Mouse (Mus musculus) common myeloid progenitor, adult 5-6 weeks (primary cell): Measurements from ENCODE around the gene Atxn7l1. TPM values are rescaled to one million over a fixed set of nuclear protein-coding genes. Genes with fewer than 3 reads are reported as not detected.

Experiments
- ATAC-seq: replicated peaks from 2 replicates; pipeline ENCODE4 v1.8.0; 2016; ENCODE audit warnings: low read depth, mild to moderate bottlenecking, moderate TSS enrichment, inconsistent platforms; ENCODE audit not compliant: poor library complexity, severe bottlenecking
- total RNA-seq: library from RNA; stranded (forward); fragments of 200-1000, 187-1606 nt; gene quantifications from 2 replicates; pipeline ENCODE4 v1.2.3, GENCODE M21; 2017

Atxn7l1 gene
- total RNA-seq, 1 experiment from 2014 or later, result 42.4 TPM

DNA sequence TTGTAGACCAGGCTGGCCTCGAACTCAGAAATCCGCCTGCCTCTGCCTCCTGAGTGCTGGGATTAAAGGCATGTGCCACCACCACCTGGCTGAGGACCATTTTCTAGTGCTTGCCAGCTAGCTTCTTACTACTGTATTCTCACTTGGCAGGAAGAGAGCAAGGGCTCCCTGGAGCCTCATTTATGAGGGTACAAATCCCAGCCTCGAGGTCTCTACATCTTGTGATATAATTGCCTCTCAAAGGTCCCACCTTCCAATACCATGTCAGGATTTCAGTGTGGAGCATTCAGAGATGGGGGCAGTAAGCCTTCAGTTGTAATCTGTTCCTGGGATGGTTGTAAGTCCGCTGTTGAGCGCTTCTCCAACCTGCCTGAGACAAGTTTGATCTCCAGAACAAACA lies 72.6 kb downstream of the Atxn7l1 start:
- ATAC-seq, result no peak

DNA sequence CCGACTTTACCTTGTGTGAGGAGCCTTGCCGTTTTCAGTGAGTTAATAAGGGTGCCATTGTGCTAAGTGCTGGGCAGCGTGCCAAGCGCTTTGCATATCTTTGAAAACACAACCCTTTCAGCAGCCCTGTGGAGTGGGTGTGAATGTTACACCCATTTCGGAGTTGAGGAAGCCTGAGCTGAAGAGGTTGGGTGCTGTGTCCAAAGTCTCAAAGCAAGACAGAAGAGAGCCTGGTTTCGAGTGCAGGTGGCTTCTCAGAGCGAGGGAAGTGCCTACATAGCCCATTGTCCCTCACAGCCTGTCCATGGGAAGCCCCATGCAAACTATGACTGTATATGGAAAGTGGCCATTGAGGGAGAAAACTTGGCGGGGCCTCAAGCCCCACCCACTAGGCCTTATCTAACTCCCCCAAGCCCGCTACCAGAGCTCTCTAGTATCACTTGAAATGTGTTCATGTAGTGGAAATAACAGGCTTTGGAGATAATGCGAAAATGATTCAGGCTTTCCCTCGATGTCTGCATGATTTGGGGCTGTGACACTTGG lies 73.1 kb downstream of the Atxn7l1 start:
- ATAC-seq, result peak; percentile 78

DNA sequence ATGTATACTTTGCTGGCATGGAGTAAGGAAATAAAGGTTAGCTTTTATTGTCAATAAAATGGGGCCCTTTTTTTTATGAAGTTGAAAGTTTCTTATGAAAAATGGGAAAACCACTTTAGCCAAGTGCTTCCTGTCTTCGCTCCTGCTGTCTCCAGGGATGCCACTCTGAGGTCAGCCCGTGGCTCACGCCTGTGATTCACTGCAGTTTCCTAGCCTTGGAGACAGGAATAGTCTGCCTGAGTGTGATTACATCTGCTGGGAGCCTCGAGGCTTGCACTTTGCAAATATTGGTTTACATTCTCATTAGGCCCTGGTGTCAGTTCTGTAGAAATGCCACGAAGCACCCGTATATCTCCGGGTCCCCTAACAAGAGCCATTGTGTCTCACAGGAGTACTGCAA lies 74.7 kb downstream of the Atxn7l1 start:
- no peak for ATAC-seq

DNA sequence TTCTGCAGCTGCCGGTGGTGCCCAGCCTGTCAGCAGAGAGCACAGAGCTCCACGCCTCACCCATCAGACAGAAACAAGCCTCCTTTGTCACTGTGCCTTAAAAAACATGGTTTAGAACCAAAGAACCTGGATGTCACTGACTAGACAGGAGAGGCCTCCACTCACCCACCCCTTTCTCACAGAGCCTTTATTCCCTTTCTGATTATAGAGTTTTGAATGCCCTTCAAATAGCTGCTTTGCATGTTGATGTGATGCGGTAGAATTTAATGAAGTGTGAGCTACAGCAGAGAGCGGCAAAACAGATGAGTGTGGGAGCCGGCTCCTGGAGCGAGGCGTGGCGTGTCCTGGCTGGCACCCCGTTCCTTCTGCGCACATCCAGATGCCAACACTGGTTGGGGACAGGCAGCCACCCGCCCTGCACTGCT lies 77.6 kb downstream of the Atxn7l1 start:
- no peak for ATAC-seq

GRCm38 (mm10) chr12:33225978-33226377 lies 78.5 kb downstream of the Atxn7l1 start:
- ATAC-seq, result no peak

DNA sequence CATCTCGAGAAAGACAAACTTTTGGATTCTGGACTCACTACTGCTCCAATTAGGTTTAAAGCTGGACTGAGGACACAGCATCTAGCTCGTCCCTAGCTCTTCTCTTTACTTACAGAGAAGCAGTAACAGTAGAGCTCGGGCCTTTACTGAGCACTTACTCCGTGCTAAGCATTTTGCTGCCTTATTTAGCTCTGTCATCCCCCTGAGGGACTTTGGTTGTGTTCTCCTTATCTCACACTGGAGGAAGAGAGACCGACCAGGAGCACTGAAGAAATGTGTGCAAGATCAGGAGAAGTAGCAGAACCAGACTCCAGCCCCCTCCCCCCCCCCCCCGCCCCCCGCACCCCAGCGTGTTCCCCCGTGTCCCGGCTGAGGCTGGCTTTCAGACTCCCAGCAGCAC lies 79.1 kb downstream of the Atxn7l1 start:
- no peak for ATAC-seq

DNA sequence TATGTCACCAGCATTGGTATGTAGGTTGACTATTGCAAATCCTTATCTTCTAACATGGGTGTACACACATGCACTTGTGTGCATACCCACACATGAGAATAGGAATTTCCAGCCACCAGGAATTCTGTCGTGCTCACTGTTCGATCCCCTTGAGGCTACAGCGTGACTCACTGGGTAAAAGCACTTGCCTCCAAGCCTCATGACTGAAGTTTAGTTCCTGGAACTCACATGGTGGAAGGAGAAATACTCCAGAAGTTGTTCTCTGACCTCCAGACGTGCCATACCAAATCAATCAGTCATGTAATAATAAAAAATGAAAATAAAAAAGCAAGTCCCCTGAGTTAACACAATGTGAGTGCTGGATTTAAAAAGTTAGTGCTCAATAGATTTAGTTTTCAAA lies 87.8 kb downstream of the Atxn7l1 start:
- no peak for ATAC-seq

DNA sequence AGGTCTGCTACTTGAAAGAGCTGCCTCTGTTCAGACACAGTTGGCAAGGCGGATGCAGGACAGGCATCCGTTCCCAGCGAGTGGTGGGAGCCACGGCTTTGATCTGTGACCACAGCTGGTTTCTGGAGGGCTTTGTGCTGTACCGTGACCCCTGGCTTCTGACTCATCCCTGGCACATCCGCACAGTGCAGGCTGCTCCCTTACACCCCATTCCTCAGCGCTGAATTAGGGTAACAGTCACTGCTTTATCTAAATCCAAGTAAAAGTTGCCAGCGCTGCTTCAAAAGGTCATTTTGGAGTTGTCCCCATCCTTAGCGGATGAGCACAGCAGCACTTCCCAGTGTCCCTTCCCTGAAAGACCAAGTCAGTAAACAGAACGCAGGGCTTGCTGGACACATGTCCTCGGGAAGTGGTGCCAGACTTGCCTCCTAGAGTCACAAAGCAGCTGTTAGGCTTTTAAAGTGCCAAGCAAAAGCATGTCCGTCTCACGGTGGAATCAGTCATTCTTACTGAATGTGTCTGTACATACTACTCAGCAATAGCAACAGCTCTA lies 88.4 kb downstream of the Atxn7l1 start:
- ATAC-seq, result no peak

DNA sequence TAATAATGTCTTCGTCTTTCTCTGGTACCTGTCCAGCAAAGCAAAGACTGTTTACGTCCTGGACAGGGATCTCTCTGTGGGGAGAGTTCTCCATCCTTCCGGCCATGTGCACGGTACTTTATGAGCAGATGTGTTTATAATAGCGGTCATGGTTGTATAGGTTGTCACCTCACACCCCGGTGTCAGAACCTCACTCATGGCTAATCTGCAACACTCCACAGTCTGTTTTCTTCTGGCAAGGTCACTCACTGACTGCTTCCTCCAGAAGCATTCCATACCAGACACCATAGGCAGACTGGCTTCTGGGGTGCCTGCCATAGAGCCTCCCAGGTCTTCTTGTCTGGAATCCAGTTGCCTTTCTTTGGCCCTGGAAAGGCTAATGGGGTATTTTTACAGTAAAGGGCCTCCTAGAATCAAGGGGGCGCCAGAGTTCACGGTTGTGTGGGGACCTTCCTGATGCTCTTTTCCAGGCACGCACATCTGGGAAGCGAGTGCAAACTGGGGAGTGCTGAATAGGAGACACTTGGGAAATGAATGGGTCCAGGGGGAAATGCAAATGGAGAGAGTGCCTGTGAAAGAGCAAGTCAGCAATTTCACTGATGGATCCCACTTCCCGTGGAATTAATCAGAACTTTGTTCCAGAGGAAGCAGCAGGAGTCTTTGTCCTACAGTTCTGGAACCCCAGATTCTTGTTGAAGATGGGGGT lies 89.0 kb downstream of the Atxn7l1 start:
- ATAC-seq, result no peak

DNA sequence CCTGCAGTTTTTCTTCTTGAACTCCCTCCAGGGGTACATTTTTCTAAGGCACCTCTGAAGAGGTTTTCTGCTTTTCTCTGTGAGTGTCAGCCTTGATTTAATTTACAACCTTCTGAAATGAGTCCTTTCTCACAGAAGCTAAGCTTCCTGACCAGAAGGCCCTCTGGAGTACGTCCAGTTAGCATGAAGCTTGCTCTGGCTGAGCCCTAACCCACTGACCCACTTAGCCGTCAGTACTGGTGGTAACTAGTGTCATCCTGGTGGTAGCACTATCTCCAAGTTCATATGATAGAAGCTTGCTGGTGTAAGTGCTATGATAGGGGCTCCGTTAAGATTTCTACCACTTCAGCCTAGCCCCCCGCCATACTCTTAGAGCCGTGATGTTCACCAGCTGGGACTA lies 89.6 kb downstream of the Atxn7l1 start:
- no peak for ATAC-seq

DNA sequence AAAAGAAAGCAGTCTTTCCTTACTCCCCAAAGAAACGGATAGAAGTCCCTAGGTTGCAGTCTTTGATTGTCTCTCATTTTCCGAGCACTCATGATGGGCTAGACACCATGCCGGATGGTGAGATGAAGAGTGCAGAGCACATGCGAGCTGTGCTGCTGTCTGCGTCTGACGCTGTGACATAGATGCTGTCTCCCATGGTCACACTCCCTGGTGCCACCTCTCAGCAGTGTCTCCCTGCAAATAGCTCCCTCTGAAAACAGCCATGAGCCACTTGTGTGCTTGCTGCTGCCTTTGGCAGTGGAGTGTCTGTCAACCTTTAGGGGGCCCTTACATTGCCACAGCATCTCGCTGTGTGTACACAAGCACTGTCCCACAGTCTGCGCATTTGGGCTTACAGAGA lies 95.2 kb downstream of the Atxn7l1 start:
- ATAC-seq, result no peak

GRCm38 (mm10) chr12:33244132-33244875 lies 96.8 kb downstream of the Atxn7l1 start:
- no peak for ATAC-seq

GRCm38 (mm10) chr12:33245455-33245854 lies 98.0 kb downstream of the Atxn7l1 start:
- ATAC-seq, result peak; percentile 50

GRCm38 (mm10) chr12:33246878-33247277 lies 99.4 kb downstream of the Atxn7l1 start:
- no peak for ATAC-seq

GRCm38 (mm10) chr12:33250197-33250596 lies 102.7 kb downstream of the Atxn7l1 start:
- ATAC-seq, result no peak

GRCm38 (mm10) chr12:33251399-33251798 lies 103.9 kb downstream of the Atxn7l1 start:
- no peak for ATAC-seq

DNA sequence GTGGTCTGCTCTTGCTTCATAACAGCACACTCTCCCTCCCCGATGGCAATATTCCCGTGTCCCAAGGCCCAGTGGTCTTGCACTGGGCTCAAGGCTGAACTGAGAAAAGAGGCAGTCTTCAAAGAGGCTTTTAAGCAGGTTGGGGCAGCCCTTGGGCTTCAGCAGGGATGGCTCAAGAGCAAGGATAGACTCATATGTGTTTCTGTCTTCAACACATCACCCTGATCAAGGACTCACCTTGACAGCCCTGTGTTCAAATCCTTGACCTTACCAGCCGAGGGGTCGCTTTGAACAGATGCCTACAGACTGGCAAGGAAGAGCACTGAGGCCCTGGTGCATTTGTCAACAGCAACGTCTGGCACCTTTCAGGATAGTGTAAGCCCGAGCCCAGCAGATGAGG lies 105.1 kb downstream of the Atxn7l1 start:
- ATAC-seq, result no peak

- no peak for ATAC-seq
Observed at GRCm38 (mm10) chr12:33253206-33253605, 105.7 kb downstream of the Atxn7l1 start.

DNA sequence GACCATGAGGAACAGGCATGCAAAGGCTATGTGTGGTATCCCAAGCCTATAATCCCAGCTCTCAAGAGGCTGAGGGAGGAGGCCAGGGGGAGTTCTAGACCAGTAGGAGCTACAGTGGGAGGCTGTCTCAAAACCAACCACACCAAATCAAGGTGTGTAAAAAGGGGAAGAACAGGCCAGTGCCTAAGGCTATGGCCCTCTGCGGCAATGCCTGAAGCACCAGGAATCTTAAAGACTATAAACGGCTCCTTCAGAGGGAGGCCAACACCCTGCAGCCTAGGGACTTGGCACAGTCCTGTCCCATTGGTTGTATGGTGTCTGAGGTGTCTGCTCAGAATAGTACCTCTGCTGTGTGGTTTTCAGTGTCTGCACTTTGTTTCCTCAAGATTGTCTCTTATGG lies 107.8 kb downstream of the Atxn7l1 start:
- ATAC-seq, result no peak

GRCm38 (mm10) chr12:33256426-33256825 lies 108.9 kb downstream of the Atxn7l1 start:
- 0 out of 2 replicates have a peak, but pooled peaks have one; percentile 18 for ATAC-seq

DNA sequence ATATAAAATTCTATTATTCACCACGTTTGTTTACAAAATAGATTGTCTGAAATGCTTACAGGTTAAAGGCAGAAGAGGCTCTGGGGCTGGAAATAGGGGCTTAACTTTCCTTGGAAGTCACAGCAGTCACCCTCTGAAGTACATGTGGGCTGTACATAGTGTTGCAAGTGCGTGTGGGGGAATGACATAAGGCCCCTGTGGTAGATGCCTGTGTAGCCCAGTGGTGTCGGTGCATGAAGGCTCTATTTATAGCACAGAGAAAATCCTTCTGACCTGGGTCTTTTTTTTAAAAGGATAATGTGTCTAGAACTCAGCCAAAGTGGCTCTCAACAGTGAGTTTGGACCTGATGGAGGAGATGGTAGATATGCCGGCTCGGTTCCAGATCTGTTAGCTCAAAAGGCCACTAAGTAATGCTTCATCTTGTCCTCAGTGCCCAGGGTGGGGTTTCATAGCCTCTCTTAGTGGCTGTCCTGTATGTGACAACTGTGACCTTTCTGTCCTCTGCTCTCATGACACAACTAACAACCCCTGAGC lies 111.6 kb downstream of the Atxn7l1 start:
- ATAC-seq, result no peak
